Mouse (Mus musculus) forebrain, embryonic 16.5 days (tissue): ENCODE measurements around the gene Six1. TPM values are rescaled to one million over a fixed set of nuclear protein-coding genes. Genes with fewer than 3 reads are reported as not detected.
"Not testable (repeated sequence)": the region's sequence is repeated elsewhere in the genome, so short reads cannot be mapped to it uniquely, and the experiment has no call there.

Experiments used
- ATAC-seq: fragments of 200-750 bp; cut with Nextera tagmentation; 2 replicates; pipeline ENCODE4 v1.8.0; 2017; ENCODE audit warnings: mild to moderate bottlenecking, moderate library complexity
- H3K27ac ChIP-seq: fragments of 300-500 bp; sonication (generic); 2 replicates; pipeline ENCODE4 v1.5.1; 2014; ENCODE audit warnings: low read length, control low read depth
- H3K27me3 ChIP-seq: fragments of 300-500 bp; sonication (generic); replicated peaks from 2 replicates; pipeline ENCODE4 v1.6.1; 2014; ENCODE audit warnings: low read length; ENCODE audit not compliant: control insufficient read depth, insufficient read depth
- H3K36me3 ChIP-seq: fragments of 300-500 bp; sonication (generic); 2 replicates; pipeline ENCODE4 v1.6.1; 2014; ENCODE audit not compliant: control insufficient read depth, insufficient read depth
- H3K4me1 ChIP-seq: fragments of 300-500 bp; sonication (generic); replicated peaks from 2 replicates; pipeline ENCODE4 v1.6.1; 2014; ENCODE audit warnings: low read length; ENCODE audit not compliant: control insufficient read depth, insufficient read depth
- H3K4me2 ChIP-seq: fragments of 300-500 bp; sonication (generic); 2 replicates; pipeline ENCODE4 v1.6.1; 2014; ENCODE audit warnings: mild to moderate bottlenecking, low read length, control low read depth
- H3K4me3 ChIP-seq: fragments of 300-500 bp; sonication (generic); replicated peaks from 2 replicates; pipeline ENCODE4 v1.5.1; 2014; ENCODE audit warnings: mild to moderate bottlenecking, low read length, control low read depth
- H3K9ac ChIP-seq: fragments of 300-500 bp; sonication (generic); replicated peaks from 2 replicates; pipeline ENCODE4 v1.6.1; 2014; ENCODE audit warnings: low read depth, low read length, control low read depth
- H3K9me3 ChIP-seq: fragments of 300-500 bp; sonication (generic); 2 replicates; pipeline ENCODE4 v1.6.1; 2016; ENCODE audit warnings: low read length; ENCODE audit not compliant: control insufficient read depth
- WGBS: fragments of 180-500 bp; shearing (Covaris S2); extraction: QIAGEN DNeasy Blood & Tissue Kit; methylation state at CpG from one replicate; pipeline ENCODE4 v1.1.7; 2014; 5-methylcytosine and 5-hydroxymethylcytosine counted together
- polyA plus RNA-seq: library from polyadenylated mRNA; unstranded; fragments of >200 nt; fragmentation: Nextera tagmentation; extraction: Ambion mirVana; gene quantifications from 2 replicates; pipeline ENCODE4 v1.2.1, GENCODE M21; 2015

Six1 gene
- polyA plus RNA-seq: 0.46 and 0.97 TPM in 2 replicates

DNA sequence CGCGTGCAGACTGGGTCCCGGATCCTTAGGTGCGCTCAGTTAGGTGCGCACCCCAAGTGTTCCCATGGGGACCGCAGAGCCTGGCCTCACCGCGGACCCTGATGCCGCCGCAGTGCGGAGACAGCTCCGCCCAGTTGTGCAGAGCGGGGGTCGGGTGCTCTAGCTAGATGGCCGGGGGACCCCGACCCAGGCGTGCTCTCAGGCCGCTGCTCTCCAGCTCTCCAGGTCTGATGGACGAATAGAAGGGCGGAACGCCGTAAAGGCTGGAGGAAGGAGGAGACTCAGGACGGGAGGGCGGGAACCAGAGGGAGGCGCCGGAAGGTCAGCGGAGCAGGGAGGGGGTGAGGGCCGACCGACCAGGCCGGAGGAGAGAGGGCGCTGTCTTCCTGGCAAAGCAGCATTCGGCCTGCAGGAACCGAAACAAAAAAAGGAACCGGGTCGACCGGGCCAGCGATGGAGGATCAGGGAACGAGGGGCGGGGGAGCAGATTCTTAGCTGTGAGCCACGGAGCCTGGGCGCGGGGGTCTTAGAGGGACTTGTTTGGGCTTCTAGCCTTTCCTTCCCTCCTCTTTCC, at the start of gene Six1:
TSS of gene Six1 (minus strand) at position 220 of the 574 bp plus-strand sequence.
- peak within 1 kb of the TSS; percentile 44 for H3K4me2 ChIP-seq
- H3K4me1 ChIP-seq: peaks cover 6% of the 10 kb centered on the region
- under 1% methylated on average over 42 of the region's 42 CpGs for WGBS
- peak within 1 kb of the TSS; percentile 32 for H3K4me3 ChIP-seq
- H3K27ac ChIP-seq: no peak within 1 kb of the TSS
- H3K9ac ChIP-seq: no peak within 1 kb of the TSS
- ATAC-seq: peak; percentile 72
- no peaks in the 10 kb centered on the region for H3K9me3 ChIP-seq
- peaks cover 76% of the 10 kb centered on the region for H3K27me3 ChIP-seq
- no peaks in the 10 kb centered on the region for H3K36me3 ChIP-seq

DNA sequence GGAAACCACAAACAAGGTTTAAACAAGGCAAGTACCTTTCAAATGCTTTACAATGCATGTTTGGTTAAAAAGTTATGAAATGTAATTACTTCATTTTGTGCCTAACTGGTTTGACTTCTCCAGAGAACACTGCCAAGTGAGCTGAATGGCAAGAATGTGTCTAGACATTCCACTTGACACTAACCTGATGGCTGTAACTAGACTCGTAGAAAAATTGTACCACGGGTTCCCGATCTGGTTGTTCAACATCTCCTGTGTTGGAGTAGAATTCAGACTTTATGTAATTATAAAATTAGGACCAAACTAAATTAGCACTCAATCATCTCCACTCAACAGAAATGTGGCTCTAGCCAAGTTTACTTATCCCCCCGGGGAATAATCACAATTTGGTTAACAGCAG, 44.9 kb upstream of the Six1 start:
- Histone ChIP-seq H3K4me1 (no peaks in the 10 kb centered on the region), H3K27ac (no peak overlapping the region), H3K27me3 (no peaks in the 10 kb centered on the region), H3K9me3 (no peaks in the 10 kb centered on the region), H3K9ac (no peak overlapping the region), H3K4me3 (no peak overlapping the region), H3K4me2 (no peak overlapping the region), H3K36me3 (no peaks in the 10 kb centered on the region)
- no peak for ATAC-seq
- 95% methylated on average over 4 of the region's 4 CpGs for WGBS

GRCm38 (mm10) chr12:73096177-73096576, 42.5 kb upstream of the Six1 start:
- H3K36me3 ChIP-seq, H3K27ac ChIP-seq, H3K9me3 ChIP-seq, ATAC-seq, H3K4me3 ChIP-seq, H3K4me1 ChIP-seq, H3K27me3 ChIP-seq, H3K9ac ChIP-seq, H3K4me2 ChIP-seq: not testable (repeated sequence)
- WGBS: 87% methylated on average over 5 of the region's 5 CpGs

GRCm38 (mm10) chr12:73094605-73095004, 40.9 kb upstream of the Six1 start:
- no peak overlapping the region for H3K27ac ChIP-seq
- WGBS: 36% methylated on average over 2 of the region's 2 CpGs

DNA sequence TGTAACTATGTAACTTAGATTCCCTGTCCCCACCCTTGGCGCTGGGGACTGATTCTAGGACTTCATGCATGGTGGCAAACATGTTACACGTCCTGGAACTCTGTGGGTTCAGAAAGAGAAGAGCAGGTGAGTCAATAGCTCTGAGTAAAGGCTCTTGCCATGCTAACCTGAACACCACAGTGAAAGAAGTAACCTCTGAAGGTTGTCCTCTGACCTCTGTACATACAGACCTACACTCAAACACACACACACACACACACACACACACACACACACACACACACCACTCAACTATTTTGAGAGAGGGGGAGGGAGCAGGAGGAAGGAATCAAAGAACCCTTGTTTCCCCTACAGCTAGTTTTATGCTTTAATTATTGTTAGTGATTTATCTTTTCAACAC, 40.5 kb upstream of the Six1 start:
- H3K27ac ChIP-seq: no peak overlapping the region
- H3K9ac ChIP-seq: no peak overlapping the region
- H3K4me2 ChIP-seq: no peak overlapping the region
- H3K4me3 ChIP-seq: no peak overlapping the region
- no peaks in the 10 kb centered on the region for H3K36me3 ChIP-seq
- no peaks in the 10 kb centered on the region for H3K4me1 ChIP-seq
- no peak for ATAC-seq
- 73% methylated on average over 2 of the region's 2 CpGs for WGBS
- no peaks in the 10 kb centered on the region for H3K9me3 ChIP-seq
- no peaks in the 10 kb centered on the region for H3K27me3 ChIP-seq

More at GRCm38 (mm10) chr12:73094605-73095004, 40.9 kb upstream of the Six1 start:
- Histone ChIP-seq H3K4me2 (no peak overlapping the region), H3K4me3 (no peak overlapping the region), H3K4me1 (no peaks in the 10 kb centered on the region), H3K9me3 (no peaks in the 10 kb centered on the region), H3K27me3 (no peaks in the 10 kb centered on the region), H3K36me3 (no peaks in the 10 kb centered on the region), H3K9ac (no peak overlapping the region)
- no peak for ATAC-seq

DNA sequence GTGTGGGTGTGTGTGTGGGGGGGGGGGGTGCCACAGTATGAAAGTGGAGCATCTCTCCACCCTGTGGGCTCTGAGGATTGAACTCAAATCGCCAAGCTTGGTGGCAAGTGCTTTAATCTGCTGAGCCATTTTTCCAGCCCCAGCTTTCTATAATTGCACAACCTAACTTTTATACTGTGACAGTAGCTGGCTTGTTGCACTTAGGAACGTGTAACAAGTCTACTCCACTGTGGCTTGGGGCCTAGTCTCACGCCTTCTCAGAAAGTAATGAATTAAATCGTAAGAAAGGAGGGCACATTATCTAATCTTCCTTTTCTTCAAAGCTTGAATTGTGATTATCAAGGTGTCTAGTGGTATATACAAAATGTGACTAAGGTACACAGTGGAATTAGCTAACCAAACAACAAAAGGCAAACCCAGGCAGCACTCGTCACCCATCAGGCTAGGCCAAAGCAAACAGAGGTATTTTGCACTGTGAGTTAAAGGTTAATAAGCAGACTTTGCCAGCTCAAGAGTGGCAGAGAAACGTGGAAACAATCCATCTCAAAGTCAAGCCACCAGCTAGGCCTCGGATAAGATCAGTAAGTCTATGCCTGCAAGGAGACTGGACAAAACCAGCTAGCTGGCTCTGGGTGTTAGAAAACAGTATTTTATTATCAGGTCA, 37.1 kb upstream of the Six1 start:
- Histone ChIP-seq H3K36me3 (no peaks in the 10 kb centered on the region), H3K9ac (no peak overlapping the region), H3K27ac (no peak overlapping the region), H3K9me3 (no peaks in the 10 kb centered on the region), H3K4me2 (no peak overlapping the region), H3K27me3 (no peaks in the 10 kb centered on the region), H3K4me1 (no peaks in the 10 kb centered on the region), H3K4me3 (no peak overlapping the region)
- ATAC-seq: no peak
- WGBS: 74% methylated on average over 7 of the region's 7 CpGs

GRCm38 (mm10) chr12:73088911-73089310, 35.2 kb upstream of the Six1 start:
- WGBS: 71% methylated on average over 4 of the region's 5 CpGs
- ATAC-seq: no peak

GRCm38 (mm10) chr12:73088500-73088899, 34.8 kb upstream of the Six1 start:
- WGBS: 75% methylated on average over 5 of the region's 5 CpGs
- no peak for ATAC-seq

More at GRCm38 (mm10) chr12:73088911-73089310, 35.2 kb upstream of the Six1 start:
- Histone ChIP-seq H3K36me3 (no peaks in the 10 kb centered on the region), H3K4me3 (no peak overlapping the region), H3K27ac (no peak overlapping the region), H3K27me3 (no peaks in the 10 kb centered on the region), H3K4me2 (no peak overlapping the region), H3K4me1 (no peaks in the 10 kb centered on the region), H3K9me3 (no peaks in the 10 kb centered on the region), H3K9ac (no peak overlapping the region)

GRCm38 (mm10) chr12:73087086-73087485, 33.4 kb upstream of the Six1 start:
- Histone ChIP-seq H3K9ac (no peak overlapping the region), H3K4me2 (no peak overlapping the region), H3K9me3 (no peaks in the 10 kb centered on the region), H3K4me1 (no peaks in the 10 kb centered on the region), H3K36me3 (no peaks in the 10 kb centered on the region), H3K4me3 (no peak overlapping the region), H3K27me3 (no peaks in the 10 kb centered on the region), H3K27ac (no peak overlapping the region)
- 90% methylated on average over 7 of the region's 7 CpGs for WGBS
- no peak for ATAC-seq

More at GRCm38 (mm10) chr12:73088500-73088899, 34.8 kb upstream of the Six1 start:
- H3K4me3 ChIP-seq: no peak overlapping the region
- H3K9ac ChIP-seq: no peak overlapping the region
- no peaks in the 10 kb centered on the region for H3K4me1 ChIP-seq
- H3K4me2 ChIP-seq: no peak overlapping the region
- H3K9me3 ChIP-seq: no peaks in the 10 kb centered on the region
- no peaks in the 10 kb centered on the region for H3K27me3 ChIP-seq
- H3K36me3 ChIP-seq: no peaks in the 10 kb centered on the region
- no peak overlapping the region for H3K27ac ChIP-seq
